Mouse (Mus musculus) cerebellum, adult (tissue): Measurements from ENCODE around the gene Rps27a.
"Not testable (repeated sequence)": the region's sequence is repeated elsewhere in the genome, so short reads cannot be mapped to it uniquely, and the experiment has no call there.

Source experiments
- ATAC-seq: cut with Nextera tagmentation; 2 replicates; pipeline ENCODE4 v1.9.2; 2017; ENCODE audit warnings: mild to moderate bottlenecking, moderate library complexity, mixed read lengths; ENCODE audit not compliant: insufficient number of reproducible peaks, low FRiP score, low TSS enrichment

The Rps27a gene

GRCm38 (mm10) chr11:29547752-29548503 lies at the start of gene Rps27a, which contains the start of gene Clhc1:
TSS of gene Rps27a (minus strand) at chr11:29548109.
TSS of gene Clhc1 (plus strand) at chr11:29547950.
- peak; percentile 99 for ATAC-seq

DNA sequence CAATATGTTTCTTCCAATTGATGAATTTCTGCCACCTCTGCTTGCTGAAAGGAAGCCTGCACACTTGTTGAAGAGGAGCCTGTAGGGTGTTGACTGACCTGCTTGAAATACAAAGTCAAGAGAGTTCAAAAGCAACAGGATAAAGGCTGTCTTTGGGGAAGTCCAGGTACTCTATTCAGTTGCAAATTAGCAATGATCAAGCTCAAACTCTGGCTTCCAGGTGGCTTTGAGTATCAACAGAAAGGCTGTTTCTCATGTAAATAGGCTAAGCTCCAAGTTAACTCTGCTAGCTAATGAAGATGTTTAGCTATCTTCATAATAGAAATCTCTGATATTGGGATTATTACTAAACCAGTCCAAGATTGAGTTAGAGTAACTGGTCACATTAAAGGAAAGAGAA lies 49.2 kb upstream of the Rps27a start:
- ATAC-seq = no peak

DNA sequence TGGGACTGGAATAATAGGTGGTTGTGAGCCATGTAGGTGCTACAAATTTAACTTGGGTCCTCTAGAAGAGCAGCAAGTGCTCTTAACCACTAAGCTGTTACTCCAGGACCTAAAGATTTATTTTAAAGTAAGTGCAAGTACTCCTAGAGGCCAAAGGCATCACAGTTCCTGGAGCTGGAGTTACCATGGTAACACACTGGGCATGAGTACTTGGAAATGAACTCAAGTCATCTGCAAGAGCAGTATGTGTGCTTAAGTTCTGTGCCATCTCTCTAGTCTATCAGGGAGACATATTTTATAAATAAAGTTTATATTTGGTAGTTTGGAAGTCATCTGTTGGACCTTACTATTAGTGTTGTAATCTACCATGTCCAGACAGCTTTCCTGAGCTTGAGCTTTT lies 47.3 kb upstream of the Rps27a start:
- no peak for ATAC-seq

DNA sequence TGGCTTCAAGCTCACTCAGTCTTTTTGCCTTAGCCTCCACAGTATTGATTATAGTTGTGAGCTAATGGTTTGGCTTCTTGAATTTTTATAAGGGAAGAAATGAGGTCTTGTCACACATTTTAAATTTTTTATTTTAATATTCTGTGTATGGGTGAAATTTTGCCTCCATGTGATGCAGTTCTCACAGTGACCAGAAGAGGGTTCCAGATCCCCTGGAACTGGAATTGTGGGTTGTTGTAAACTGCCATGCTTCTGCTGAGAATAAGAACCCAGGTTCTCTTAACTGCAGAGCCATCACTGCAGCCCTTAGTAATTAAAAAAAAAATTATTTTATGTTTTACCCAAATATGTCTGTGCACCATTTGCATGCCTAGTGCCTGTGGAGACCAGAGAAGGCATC lies 31.7 kb upstream of the Rps27a start:
- no peak for ATAC-seq

DNA sequence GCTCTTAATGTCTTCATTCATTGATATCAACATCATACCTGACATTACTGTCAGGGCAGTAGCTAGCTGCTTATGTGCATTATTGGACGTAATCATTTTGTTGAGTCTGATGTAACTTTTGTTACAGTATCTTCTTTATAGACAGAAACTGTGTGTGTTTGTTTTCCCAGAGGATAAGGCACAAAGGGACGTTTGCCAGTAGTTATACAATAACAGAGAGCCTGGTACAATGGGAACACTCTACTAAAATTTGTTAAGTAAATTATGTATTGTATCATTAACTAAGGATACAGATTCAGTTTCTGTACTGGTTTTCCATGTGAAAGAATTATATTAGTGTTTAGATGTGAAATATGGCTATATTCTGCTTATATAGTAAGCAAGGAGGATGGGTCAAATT lies 24.7 kb upstream of the Rps27a start:
- no peak for ATAC-seq

DNA sequence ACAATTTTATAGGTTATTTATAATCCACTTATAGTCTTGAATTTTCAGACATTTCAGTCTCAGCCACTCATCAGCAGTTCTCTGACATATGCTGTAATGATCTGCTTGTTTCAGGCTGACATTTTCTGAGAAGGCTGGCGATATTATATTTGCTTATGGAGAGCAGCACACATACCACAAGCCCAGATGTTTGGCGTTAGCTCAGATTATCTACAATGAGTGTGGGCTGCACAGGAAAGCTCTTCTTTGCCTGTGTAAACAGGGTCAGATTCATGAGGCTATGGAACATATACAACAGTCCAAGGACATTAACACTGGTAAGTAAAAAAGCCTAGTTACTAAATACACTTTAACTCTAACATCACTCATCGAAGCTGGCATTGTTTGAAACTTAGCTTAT lies 23.6 kb upstream of the Rps27a start:
- ATAC-seq = no peak

- no peak for ATAC-seq
These were observed 15.5 kb upstream of the Rps27a start for GRCm38 (mm10) chr11:29563406-29563805.

DNA sequence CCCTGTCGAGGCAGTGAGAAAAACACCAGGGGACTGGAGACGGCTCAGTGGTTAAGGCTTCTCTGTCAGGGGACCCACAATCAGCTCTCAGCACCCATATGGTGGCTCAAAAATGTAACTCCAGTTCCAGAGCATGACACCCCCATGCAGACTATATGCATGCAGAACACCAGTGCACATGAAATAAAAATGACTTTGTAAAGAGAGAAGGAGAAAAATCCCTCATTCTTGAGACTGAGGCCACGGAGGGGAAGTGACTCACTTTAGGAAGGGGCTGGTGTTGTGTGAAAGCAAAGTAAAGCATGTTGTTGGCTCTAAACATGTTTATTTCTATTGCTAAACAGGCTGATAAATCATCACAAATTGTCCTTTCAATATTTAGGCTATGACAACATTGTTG lies 13.1 kb upstream of the Rps27a start:
- no peak for ATAC-seq

DNA sequence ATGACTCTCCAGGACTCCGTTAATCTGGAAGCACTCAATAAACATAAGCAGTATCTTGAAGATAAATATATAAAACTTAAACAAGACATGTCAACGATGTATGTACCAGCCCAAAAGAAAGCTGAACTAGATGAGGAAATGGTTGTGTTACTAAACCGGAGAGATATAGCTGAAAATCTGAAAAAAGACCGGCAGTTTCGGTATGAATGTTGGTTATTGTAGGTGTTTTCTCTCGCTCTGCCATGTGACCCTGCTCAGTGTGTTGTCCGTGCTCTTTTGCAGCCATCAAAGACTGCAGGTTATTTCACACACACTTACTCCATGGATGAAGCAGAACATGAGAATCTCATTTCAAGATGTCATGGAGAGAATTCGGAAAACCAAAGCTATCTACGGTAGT lies 12.5 kb upstream of the Rps27a start:
- no peak for ATAC-seq

- no peak for ATAC-seq
These were observed 1.5 kb upstream of the Rps27a start for GRCm38 (mm10) chr11:29549425-29549778.

GRCm38 (mm10) chr11:29548504-29549424 lies 855 bp upstream of the Rps27a start:
- ATAC-seq = no peak

GRCm38 (mm10) chr11:29547249-29547751 lies 609 bp downstream of the Rps27a start:
- no peak for ATAC-seq

DNA sequence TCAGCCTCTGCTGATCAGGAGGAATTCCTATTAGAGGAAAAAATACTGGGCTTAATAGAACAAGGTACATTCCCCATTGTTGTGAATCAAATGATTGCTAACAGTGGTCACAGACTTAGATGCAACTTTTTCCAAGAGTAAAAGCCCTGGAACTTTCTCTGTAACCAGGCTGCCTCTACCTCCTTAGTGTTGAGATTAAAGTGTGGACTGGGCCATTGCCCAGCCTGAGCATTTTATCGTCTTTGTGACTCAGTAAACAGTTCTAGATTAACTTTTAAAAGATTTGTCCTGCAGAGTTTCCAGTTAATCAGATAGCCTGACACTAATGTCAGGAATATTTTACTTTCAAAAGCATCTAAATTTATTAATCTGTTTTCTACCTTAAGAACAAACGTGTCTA lies 1.1 kb downstream of the Rps27a start:
- no peak for ATAC-seq

- ATAC-seq = not testable (repeated sequence)
These were observed 1.6 kb downstream of the Rps27a start for GRCm38 (mm10) chr11:29546297-29546696.

- ATAC-seq = not testable (repeated sequence)
These were observed 2.7 kb downstream of the Rps27a start for GRCm38 (mm10) chr11:29545150-29545752.

- no peak for ATAC-seq
These were observed 3.5 kb downstream of the Rps27a start for GRCm38 (mm10) chr11:29544225-29544945.

DNA sequence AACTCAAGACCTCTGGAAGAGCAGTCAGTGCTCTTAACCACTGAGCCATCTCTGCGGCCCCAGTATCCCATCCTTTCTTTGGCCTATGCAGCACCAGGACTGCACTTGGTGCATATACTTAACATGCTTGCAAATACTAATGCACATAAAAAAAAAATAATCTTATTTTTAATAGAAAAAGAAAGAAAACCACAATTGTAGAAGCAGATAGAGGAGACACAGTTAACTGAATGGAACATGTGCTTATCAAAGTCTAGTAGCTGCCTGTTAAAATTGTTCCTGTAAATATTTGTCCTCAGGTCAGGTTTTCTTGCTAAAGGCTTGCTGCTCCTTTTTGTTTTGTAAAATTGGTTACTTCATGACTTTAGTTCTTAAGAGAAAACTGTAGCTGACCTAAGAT lies 9.7 kb downstream of the Rps27a start:
- no peak for ATAC-seq

DNA sequence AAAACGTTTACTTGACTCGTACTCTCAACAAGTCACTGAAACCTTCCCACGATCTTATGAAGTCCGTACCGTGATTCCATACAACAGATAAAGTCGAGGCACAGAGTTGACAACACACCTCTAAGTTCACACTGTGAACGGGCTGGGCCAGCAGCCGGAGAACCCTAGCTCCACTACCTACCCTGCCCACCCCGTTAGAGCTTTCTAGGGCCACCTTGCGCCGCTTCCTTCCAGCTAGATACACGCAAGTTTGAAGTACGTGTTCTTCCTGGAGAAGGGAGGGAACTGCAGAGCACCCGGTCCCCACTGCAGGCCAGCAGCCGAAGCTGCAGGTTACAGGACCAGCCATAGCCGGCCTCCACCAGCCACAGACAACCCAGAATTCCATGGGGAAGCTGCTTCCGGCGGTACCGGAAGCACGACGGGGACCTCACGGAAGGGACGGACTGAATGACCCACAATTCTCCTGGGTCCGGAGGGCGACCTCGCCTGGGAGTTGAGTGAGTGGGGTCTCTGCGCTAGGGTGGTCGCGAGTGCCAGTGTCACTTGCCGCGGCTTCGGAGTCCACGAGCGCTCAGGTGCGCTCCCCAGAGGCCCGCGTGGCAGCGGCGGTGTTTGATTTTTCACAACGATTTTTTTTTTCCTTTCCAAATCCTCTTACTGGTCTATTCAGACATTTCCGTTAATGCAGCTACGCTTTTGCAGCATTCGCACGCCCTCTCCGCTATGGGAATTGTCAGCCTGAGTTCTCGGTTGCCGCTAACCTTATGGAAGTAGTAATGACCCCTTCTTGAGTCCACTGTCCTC lies 21.7 kb downstream of the Rps27a start, which contains the start of gene Mtif2:
Gene Mtif2, plus strand, starts transcription at position 421 of the 807 bp plus-strand sequence.
- peak; percentile 100 for ATAC-seq

DNA sequence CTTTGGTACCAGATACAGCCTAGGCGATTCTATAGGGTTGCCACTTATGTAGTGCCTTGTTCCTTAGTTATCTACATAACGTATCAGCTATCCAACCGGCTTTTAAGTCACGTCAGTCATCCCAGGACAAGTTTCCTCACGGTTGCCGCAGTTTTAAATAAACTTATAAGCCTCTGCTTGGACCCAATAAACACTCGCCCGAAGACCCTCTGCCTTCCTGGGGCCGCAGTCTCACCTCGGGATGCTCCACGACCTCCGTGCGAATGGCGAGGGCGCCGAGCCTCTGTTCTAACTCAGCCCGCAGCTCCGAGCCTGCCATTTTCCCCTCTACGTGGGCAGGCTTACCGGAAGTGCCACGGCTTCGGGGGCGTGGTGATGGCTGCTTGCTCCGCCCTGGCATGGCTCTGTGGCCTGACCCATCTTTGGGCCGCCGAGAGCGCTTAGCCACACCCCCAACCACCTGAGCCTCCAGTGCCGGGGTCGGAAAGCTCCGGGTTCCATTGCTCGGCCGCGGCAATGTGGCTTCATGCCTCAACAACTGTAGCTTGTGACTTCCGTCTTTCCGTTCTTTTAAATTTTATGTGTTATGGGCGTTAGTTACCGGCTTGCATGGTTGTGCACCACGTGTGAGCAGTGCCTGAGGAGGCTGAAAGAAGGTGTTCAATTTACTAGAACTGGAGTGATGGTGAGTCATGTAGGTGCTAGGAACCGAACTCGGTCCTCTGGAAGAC lies 33.1 kb downstream of the Rps27a start, which contains the start of gene Prorsd1:
Gene Prorsd1, minus strand, starts transcription at position 352 of the 731 bp plus-strand sequence.
- peak; percentile 99 for ATAC-seq
